Mouse (Mus musculus) kidney, adult 8-10 months (tissue): ENCODE results near the gene Csmd2.

Experiments used
- DNase-seq, 2 experiments: peaks; one replicate each; pipeline ENCODE4 v3.0.0; 2022

Csmd2 gene

GRCm38 (mm10) chr4:128427261-128428030, 439.8 kb downstream of the Csmd2 start:
- peak; percentile 80 to 90 for DNase-seq

DNA sequence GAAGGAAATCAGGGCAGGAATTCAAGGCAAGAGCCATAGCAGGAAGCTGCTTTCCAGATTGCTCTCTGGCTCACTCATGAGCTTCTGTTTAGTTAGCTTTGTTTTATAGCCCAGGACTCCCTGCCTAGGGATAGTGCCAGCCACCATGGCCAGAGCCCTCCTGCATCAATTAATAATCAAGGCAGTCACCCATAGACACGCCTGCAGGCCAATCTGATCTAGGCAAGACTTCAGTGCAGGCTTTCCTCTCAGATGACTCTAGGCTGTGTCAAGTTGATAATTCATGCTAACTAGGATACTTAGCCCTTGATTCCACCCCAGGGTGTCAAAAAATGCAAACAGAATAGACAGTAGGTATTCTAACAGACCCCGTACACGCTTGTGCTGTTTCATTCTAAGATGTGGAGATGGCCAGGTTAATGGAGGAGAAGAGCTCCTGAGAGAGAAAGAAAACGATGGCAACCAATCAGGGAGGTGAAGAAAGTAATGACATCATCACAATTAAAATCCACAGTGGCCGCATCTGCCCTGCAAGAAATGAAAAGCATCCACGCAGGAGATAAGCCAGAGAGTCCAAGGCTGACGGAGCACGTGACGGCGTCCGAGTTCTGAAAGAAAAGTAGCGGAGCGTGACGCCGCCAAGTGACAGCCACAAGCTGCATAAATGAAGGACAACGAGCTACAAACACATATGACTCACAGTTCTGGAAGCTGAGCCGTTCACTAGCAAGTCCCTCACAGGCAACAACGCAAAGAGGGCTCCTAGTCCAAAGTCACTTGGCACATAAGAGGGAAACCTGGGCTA, 440.8 kb downstream of the Csmd2 start:
- peak; percentile 49 to 51 for DNase-seq

DNA sequence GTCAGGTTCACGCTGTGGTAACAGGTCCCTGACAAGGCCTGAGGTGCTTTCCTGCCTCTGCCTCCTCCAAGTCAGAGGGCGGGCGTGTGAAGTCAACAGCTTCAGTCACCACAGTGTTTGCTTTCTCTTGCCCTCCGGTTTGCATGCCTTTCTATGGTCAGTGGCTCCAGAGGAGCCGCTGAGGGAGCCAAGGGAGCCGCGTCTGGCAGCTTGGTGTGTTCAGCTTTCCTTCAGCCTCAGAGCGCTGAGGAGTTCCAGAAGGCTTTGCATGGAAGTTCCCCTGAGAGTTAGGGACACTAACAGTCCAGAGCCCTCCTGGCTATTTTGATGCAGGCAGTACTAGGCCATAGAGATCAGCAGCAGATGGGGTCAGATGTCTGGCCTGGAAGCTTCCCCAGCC, 441.9 kb downstream of the Csmd2 start:
- DNase-seq: no peak

GRCm38 (mm10) chr4:128440550-128440949, 452.9 kb downstream of the Csmd2 start:
- no peak for DNase-seq

DNA sequence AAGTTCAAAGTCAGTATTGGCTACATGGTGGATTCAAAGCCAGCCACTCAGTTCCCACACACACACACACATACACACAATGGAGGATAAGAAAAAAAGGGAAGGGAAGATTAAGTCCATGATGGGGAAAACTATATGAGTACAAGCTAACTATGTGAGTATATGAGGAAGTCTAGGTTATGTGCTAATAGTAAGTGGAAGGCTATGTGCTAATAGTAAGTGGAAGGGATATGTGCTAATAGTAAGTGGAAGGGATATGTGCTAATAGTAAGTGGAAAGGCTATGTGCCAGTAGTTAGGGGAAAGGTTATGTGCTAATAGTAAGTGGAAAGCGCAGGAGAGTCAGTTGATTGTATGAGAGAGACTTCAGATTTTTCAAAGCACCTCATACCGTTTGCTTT, 453.6 kb downstream of the Csmd2 start:
- no peak for DNase-seq

DNA sequence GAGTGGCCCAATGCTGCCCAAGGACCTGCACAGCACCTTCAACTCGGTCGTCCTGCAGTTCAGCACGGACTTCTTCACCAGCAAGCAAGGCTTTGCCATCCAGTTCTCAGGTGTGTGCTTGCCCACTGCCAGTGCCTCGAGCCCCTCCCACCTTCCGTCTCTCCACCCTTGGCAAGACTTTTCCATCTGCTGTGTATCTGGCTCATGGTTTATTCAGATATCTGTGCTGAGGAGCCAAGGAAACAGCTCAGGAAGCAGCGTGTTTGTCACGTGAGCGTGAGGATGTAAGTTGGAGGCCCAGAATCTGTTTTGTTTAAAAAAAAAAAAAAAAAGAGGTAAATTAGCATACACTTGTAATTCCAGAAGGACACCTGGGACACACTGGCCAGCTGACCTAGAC, 455.1 kb downstream of the Csmd2 start:
- DNase-seq: no peak

GRCm38 (mm10) chr4:128445514-128446260, 458.0 kb downstream of the Csmd2 start:
- no peak for DNase-seq

- DNase-seq: no peak
Observed at GRCm38 (mm10) chr4:128448831-128449431, 461.3 kb downstream of the Csmd2 start.

GRCm38 (mm10) chr4:128450137-128450536, 462.5 kb downstream of the Csmd2 start:
- DNase-seq: no peak

GRCm38 (mm10) chr4:128450974-128451373, 463.3 kb downstream of the Csmd2 start:
- no peak for DNase-seq

DNA sequence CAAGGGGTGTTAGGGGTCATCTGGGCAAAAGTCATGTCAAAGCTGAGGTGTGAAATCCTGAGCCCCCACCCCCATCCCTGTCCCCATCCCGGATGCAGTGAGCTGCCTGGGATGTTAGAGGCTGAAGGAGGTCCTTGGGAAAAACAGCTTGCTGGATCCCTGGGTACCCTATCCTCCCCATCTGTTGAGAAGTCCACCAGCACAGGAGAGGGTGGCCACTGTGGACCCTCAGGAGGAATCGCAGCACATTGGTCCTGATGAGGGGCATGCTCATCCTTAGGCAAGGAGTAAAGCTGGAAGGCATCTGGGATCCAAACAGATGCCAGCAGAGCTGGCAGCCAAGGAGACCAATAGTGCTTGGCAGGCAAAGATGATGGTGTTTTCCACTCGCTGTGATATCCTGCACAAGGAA, 463.7 kb downstream of the Csmd2 start:
- DNase-seq: no peak

DNA sequence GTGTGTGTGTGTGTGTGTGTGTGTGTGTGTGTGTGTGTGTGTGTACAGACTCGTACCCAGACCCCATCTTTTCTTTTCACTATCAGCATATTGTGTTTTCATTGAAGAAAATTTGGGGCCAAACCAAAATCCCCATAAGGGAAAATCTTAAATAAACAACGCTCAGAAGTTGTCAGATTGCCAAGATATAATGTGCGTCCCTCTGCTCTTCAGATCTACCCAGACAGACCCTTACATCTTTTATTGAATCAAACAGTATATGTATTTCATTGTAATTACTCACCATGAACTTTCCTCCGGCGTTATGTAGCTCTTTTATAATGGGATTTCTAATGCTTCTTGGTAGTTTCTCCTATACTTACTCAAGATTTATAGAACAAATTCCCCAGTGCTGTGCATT, 479.1 kb downstream of the Csmd2 start:
- DNase-seq: no peak

DNA sequence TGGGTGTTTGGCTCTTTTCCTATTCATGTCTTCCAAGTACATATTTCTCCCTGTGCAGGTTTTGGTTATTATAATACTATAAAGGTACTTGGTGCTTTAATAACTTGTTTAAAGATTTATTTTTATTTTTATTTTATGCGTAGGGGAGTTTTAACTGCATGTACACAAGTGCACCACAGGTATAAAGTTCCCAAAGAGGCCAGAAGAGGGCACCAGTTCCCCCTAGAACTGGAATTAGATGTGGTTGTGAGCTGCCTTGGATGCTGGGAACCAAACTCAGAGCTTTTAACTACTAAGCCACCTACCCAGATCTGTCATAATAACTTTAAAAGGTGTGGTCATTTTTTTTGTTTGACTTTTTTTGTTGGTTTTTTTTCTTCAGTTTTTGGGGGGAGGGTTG, 480.4 kb downstream of the Csmd2 start:
- DNase-seq: no peak

GRCm38 (mm10) chr4:128476249-128476648, 488.6 kb downstream of the Csmd2 start:
- DNase-seq: no peak

GRCm38 (mm10) chr4:128483891-128484290, 496.2 kb downstream of the Csmd2 start:
- DNase-seq: no peak

GRCm38 (mm10) chr4:128484679-128485078, 497.0 kb downstream of the Csmd2 start:
- no peak for DNase-seq

DNA sequence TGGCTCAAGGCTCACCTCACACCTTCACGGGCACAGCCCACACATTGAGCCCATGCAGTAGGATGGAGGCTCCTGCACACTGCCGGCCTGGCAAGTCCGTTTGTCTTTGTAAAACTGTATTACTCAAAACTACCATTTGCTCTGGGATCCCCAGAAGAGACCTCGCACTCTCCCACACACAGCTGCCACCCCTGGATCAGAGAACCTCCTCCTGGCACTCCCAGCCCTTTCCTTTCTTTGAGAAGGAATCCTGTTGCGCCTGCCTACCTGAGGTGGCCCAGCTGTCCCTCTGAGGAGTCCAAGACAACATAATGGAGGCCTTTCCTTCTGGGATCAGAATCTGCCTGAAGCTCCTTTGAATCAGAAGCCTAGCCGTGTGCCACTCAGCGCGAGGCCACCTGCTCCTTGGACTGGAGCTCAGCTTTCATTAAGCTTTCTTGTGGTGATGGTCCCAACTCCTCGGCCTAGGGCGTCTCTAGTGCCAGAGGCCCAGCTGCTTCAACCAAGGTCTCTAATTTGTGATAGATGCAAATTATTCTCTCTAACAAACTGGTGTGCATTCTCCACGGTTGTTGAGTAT, 502.0 kb downstream of the Csmd2 start:
- DNase-seq: no peak

GRCm38 (mm10) chr4:128492055-128492454, 504.4 kb downstream of the Csmd2 start:
- DNase-seq: no peak

DNA sequence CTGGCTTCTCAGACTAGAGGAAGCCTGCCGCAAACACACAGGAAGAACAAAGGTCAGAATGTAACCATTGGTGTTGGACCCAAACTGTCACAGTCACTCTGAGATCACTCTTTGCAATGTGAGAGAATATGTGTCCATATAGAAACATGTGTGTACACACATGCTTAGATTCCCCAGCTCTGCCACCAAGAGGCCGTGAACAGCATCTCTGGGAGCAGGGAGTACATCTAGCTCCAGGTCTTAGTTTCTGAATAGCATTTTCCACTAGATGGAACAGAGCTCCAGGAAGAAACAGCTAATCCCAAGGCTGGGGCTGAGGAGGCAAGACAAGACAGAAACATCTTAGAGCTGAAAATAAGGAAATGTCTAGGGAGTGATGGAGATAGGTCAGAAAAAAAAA, 512.3 kb downstream of the Csmd2 start:
- no peak for DNase-seq

DNA sequence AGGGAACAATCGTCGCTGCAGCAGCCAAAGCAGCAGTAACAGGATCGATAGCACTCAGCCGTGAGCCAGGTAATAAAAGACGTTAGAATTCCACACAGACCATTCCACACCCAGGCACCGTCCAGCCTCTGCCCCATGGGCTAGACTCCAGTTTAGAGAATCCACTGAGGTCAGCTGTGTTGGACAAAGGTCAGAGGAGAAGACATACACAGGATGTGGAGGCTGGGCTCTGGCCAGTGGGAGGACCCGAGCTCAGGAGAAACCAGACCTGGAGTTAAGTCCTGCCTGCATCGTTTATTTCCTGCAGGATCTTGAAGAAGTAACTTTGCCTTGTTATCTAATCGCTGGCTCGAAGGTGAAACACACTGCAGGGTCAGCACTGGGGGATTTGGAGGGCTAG, 519.2 kb downstream of the Csmd2 start:
- peak; percentile 7 to 14 for DNase-seq

DNA sequence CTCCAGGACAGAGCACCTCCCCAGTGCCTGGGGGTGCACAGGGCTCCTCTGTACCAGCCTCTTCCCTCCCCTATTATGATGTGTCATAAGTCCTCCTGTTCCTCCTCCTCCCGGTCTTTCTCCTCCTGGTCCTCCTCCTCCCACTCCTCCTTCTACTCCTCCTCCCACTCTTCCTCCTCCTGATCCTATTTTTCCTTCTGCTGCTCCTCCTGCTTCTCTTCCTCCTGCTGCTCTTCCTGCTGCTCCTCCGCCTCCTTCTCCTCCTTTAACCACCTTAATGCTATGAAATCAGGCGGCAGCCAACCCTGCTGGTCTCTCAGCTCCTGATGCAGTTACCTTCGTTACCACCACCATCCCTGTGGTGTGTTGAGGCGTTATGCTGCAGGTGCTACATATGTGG, 522.2 kb downstream of the Csmd2 start:
- DNase-seq: no peak

DNA sequence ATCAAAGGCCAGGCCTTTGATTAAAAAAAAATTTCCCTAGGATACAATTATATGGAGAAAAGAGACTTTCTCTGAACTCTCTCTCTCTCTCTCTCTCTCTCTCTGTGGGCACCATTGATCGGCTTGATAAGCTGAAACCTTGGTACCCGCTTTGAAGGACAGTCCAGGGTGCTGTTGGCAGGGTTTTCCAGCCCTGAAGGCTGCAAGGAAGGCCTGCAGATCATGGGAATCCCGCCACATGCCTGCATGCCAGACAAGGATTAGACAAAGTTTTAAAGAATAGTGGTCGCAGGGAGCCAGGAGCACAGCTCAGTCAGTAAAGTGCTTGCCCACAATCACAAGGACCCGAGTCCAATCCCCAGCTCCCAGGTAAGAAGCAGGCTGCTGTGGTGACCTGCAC, 526.8 kb downstream of the Csmd2 start:
- DNase-seq: no peak

- no peak for DNase-seq
Observed at GRCm38 (mm10) chr4:128521276-128521675, 533.6 kb downstream of the Csmd2 start.
